Mouse (Mus musculus) telencephalon, adult 2 months (tissue): ENCODE measurements around the gene Sap30l.
A peak's percentile ranks its signal among the peaks of the same experiment; 100 is the strongest.

Experiments
- DNase-seq: peaks from one replicate; pipeline ENCODE4 v3.0.0-alpha.2; 2011; ENCODE audit warnings: low read depth, low spot score

The Sap30l gene

GRCm38 (mm10) chr11:57800971-57801765 lies at the start of gene Sap30l:
TSS of gene Sap30l (plus strand) at chr11:57801637.
- DNase-seq, result peak; percentile 84

- DNase-seq, result no peak
Measured at GRCm38 (mm10) chr11:57753538-57754203, 47.8 kb upstream of the Sap30l start.

DNA sequence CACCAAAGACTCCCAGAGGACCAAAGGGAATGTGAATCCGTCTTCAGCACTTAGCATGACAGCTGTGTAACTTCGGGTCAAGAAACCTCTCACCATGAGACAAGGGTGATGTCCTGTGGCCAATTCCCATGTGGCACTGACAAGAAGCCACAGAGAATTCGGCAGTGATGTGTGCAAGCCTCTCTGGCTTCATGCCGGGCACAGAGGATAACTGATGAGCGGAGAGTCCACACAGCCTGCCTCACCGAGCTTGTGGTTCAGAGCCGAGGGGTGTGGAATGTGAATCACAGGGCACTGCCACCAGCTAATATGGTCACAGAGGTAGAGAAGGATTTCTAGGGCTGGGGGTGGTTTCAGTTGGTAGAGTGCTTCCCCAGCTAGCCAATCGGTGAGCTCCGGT lies 42.8 kb upstream of the Sap30l start:
- DNase-seq, result no peak

- DNase-seq, result no peak
Measured at GRCm38 (mm10) chr11:57760509-57761058, 40.9 kb upstream of the Sap30l start.

GRCm38 (mm10) chr11:57761347-57761746 lies 40.1 kb upstream of the Sap30l start:
- DNase-seq, result no peak

DNA sequence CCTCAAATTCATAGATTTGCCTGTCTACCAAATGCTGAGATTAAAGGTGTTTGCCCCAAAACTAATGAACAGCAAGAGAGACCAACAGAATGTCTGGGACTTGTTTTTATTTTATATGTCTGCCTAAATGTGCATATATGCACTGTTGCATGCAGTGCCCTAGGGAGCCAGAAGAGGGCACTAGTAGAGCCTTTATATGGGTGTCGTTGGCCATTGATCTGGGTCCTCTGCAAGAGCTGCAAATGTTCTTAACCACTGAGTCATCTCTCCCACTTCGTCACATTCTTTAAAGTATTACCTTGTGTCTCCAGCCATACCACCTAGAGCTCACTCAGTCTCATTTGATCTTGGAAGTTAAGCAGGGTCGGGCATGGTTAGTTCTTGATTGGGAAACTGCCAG lies 37.3 kb upstream of the Sap30l start:
- DNase-seq, result no peak

- no peak for DNase-seq
Measured at GRCm38 (mm10) chr11:57766617-57767016, 34.8 kb upstream of the Sap30l start.

DNA sequence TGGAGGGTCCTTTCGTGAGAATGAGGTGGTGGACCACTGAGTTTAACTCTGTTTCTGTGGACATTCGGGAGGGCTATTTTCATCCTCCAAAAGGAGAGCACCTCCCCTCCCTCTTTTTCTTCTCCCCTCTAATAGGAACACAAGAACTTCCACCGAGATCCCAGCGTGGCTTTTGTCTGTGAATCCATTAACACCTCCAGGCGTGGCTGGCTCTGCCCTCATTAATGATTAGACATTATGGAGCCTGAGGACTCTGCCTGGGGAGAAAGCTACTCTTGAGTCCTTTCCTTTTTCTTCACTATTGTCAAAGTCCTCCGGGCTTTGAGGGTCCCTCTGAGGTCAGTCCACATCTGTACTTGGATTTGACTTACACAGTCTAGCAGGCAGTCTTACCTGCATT lies 34.3 kb upstream of the Sap30l start:
- DNase-seq, result no peak

DNA sequence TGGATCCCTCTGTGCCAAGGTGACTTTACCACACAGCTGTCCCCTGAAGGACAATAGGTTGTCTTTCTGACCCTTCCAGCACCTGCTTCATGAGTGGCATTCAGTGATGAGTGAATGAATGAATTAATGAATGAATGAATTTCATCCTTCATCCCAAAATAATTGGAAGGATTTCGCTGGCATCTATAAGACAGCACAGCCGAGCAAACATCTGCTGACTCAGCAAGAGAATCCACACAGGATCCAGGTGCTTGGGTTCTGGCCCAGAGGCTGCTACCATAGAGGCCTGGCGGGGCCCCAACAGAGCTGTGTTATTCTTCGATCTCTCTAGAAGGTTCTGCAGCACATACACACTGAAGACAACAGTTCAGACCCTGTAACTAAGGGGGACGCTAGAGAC lies 30.7 kb upstream of the Sap30l start:
- no peak for DNase-seq

DNA sequence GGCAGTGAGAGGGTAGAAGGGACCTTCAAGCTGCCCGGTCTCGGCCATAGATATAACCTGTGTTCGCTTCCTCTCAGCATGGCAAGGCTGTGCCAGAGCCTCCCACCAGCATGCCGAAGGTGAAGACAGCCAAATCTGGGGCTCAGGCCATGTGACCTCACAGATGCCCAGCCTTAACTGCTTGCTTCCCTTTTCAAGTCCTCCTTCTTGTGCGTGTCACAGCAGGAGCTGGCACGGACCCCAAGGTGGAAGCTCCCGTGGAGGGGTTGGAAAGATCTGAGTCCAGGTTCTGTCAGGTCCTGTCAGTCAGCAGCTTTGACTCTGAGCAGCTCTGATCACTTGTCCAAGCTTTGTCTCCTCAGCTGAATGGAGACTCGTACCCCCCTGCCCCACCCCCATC lies 29.8 kb upstream of the Sap30l start:
- no peak for DNase-seq

DNA sequence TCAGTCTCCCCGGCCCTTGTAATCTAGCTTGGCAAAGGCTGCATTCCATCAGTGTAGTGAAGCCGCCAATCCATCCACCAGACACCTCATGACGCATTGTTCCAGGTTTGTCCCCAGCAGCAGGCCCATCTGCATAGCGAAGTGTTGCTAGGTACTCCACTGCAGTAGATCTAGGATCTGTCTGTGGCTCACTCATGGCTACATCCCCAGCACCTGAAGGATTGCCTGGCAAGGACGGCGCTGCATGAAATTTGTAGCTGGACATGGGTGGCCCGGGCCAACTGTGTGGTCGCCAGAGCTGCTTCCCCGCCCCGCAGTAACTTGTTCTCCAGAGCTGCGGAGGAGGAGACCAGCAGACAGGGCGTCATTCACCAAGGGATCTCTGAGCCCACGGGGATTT lies 28.0 kb upstream of the Sap30l start:
- no peak for DNase-seq

DNA sequence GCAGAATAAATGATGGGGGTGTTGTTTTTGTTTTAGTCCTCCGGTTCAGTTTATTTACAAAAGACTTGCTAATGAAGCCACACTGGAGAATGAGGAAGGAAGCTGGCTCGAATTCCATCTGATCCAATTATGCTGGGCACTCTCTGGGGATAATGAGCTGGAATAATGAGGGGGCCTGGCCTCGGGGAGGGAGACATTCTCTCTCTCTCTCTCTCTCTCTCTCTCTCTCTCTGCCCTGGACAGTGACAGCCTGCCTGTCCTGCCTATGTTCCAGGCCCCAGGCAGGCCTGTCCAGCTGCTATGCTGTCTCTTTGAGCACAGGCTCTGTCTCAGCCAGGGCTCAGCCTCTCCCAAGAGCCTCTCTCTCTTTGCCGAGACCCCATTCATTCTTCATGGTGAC lies 27.5 kb upstream of the Sap30l start:
- DNase-seq, result no peak

DNA sequence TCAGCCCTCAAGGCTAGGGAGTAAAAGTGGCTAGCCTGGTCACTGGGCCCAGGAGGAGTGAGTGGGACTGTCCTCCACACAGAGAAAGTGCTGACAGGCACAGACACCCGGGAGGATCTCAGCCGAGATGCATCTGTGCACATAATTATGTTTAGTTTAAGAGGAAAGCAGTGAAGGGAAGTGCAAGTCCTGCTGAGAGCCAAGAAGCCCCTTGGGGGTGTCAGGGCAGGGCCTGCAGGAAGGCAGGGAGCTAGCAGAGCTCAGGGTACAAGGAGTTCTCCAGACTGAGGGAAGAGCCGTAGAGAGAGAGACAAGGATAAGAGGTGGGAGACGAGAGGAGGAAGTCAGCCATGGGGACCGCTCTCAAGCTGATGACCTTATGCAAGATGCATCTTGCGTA lies 25.6 kb upstream of the Sap30l start:
- no peak for DNase-seq

- no peak for DNase-seq
Measured at GRCm38 (mm10) chr11:57776546-57776945, 24.9 kb upstream of the Sap30l start.

GRCm38 (mm10) chr11:57778349-57778748 lies 23.1 kb upstream of the Sap30l start:
- DNase-seq, result no peak

GRCm38 (mm10) chr11:57779824-57780223 lies 21.6 kb upstream of the Sap30l start:
- DNase-seq, result no peak

DNA sequence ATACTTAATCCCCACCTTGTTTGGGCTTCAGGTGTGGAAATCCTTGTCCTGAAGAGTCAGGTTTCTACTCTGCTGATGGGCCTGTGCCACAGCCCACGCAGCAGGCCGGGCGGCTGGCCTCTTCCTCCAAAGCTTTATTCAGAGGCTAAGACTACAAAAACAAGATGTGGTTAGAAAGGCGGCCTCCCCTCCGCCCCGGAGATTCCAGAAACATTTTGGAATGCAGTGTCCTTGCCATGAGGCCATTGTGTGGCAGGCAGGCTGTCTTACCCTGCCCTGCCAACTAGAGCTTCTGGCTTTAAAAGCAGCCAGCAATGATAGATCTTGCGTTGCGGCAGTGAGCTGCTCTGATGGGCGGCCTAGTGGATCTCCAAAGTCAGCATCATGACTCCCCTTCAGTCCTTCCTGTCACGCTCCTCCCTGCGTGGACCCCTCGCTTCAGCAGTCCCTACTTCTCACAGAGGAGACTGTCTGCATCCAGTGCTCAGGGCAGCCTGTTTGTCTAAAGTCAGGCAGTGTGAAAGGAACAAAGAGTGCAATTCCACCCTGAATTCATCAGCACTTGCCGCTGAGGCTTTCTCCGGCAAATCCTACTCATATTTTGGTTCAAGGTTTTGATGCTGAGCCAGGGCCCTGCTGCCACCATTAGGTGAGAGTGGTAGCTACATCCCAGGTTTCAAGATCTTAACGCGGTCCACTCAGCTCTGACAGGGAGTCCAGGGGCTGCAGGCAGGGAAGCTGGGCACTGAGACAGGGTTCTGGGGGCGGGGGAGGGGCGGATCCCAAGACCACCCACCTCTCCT lies 14.6 kb upstream of the Sap30l start:
- DNase-seq, result peak; percentile 19

DNA sequence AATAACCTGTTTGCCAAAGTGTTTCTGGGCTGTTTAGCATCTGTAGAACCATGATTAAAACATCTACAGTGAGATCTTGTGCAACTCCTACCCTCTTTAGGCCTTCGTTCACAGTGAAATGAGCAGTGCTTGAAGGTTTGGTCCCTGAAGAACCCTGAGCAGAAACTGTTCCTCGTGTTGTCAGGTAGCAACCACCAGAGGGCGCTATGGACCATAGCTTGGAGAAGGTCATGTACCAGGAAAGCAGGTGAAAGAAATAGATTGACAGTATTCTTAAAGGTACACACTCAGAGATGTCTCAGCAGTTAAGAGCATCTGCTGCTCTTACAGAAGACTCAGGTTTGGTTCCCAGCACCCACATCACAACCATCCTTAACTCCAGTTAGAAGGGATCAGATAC lies 13.5 kb upstream of the Sap30l start:
- no peak for DNase-seq

GRCm38 (mm10) chr11:57790866-57791535 lies 10.4 kb upstream of the Sap30l start:
- no peak for DNase-seq

DNA sequence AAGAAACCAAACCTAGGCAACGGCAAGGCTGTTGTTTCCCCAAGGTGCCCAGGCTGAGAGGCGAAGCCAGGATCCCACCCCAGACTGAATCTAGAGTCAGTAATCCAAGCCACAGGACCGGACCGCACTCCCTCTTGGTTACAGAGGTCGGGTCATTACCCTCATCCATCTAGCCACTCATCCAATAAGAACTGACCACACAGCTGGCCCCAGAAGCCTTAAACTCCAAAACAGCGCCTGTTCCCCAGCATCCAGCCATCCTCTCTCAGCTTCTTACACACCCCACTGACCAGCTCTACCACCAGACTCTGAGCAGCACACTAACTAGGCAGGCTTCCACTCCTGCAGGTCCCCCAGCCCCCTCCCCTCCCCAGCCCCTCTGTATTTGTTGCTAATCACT lies 6.4 kb upstream of the Sap30l start:
- no peak for DNase-seq

- DNase-seq, result no peak
Measured at GRCm38 (mm10) chr11:57797828-57798227, 3.6 kb upstream of the Sap30l start.

- DNase-seq, result no peak
Measured at GRCm38 (mm10) chr11:57799456-57799855, 2.0 kb upstream of the Sap30l start.
